ENCODE assay signal across 7 mouse cellular contexts in genomic region chr7:28811228-28811627, GRCm38 (mm10). TPM values are rescaled to one million over a fixed set of nuclear protein-coding genes. Genes with fewer than 3 reads are reported as not detected.
DNase-seq lines count a peak whose midpoint lies in the region; ATAC-seq and TF ChIP-seq lines count a peak whose summit lies in the region.

No protein-coding gene starts in this region.

- peak overlapping the region; percentile 68 for H3K4me3 ChIP-seq in intestine, embryonic 15.5 days (replicated peaks)
- H3K4me3 ChIP-seq in midbrain, embryonic 10.5 days, result peak overlapping the region; percentile 94
- peak overlapping the region; percentile 94 for H3K4me3 ChIP-seq in small intestine, adult 2 months (ENCODE audit: low read depth, low read length)

- H3K27ac ChIP-seq in intestine, embryonic 15.5 days, result peak overlapping the region; percentile 98
- H3K27ac ChIP-seq in midbrain, embryonic 10.5 days (replicated peaks), result peak overlapping the region; percentile 100
- peak overlapping the region; percentile 87 for H3K27ac ChIP-seq in small intestine, adult 2 months (ENCODE audit: insufficient read depth, low read depth, low read length)

- no peaks in the 10 kb centered on the region for H3K9me3 ChIP-seq in intestine, embryonic 15.5 days
- H3K9me3 ChIP-seq in midbrain, embryonic 10.5 days (replicated peaks), result no peaks in the 10 kb centered on the region

- no peak for TF ChIP-seq POLR2A in small intestine, adult 2 months (IDR thresholded peaks at IDR 0.05; ENCODE audit: low read depth, low read length)

- no peaks in the 10 kb centered on the region for H3K27me3 ChIP-seq in intestine, embryonic 15.5 days (replicated peaks)
- H3K27me3 ChIP-seq in midbrain, embryonic 10.5 days (ENCODE audit: low read depth, poor library complexity, severe bottlenecking), result no peaks in the 10 kb centered on the region
- no peaks in the 10 kb centered on the region for H3K27me3 ChIP-seq in small intestine, adult 2 months (ENCODE audit: control insufficient read depth, insufficient read depth, low read length)

- intact Hi-C loops in gastrocnemius, postnatal 14 days (cut with DNase I; ENCODE audit: low total_unique reads), result no loop called here
- intact Hi-C loops in left cerebral cortex, postnatal 36 days (cut with DNase I), result loop anchor here (2.0 to 5.0 kb wide), 2 partner anchors 14 to 151 kb away; partner anchors contain the start of genes Actn4 and Ech1

- peaks cover 45% of the 10 kb centered on the region for H3K4me1 ChIP-seq in intestine, embryonic 15.5 days (replicated peaks)
- H3K4me1 ChIP-seq in midbrain, embryonic 10.5 days, result peaks cover 68% of the 10 kb centered on the region
- peaks cover 16% of the 10 kb centered on the region; the same call in 1 of the 2 replicates for H3K4me1 ChIP-seq in small intestine, adult 2 months (ENCODE audit: control insufficient read depth, insufficient read depth, insufficient read length, low read length)

- peaks cover 26% of the 10 kb centered on the region for H3K36me3 ChIP-seq in intestine, embryonic 15.5 days
- peaks cover 46% of the 10 kb centered on the region for H3K36me3 ChIP-seq in midbrain, embryonic 10.5 days
- peaks cover 36% of the 10 kb centered on the region for H3K36me3 ChIP-seq in small intestine, adult 2 months (ENCODE audit: control insufficient read depth, insufficient read depth, low read length)

- DNase-seq in adipocyte (ENCODE audit: low spot score), result peak; percentile 85
- DNase-seq in gastrocnemius, postnatal 14 days, result peak; percentile 96
- DNase-seq in left cerebral cortex, postnatal 36 days (ENCODE audit: low spot score in 2 of 2), result peak; percentile 88 to 91
- peak; percentile 94 for DNase-seq in midbrain, embryonic 10.5 days (ENCODE audit: low spot score)

- ATAC-seq in common myeloid progenitor, adult 5-6 weeks (replicated peaks; ENCODE audit: low read depth, poor library complexity, severe bottlenecking), result peak; percentile 13
- peak; percentile 54 for ATAC-seq in intestine, embryonic 15.5 days

- WGBS in intestine, embryonic 15.5 days, result 1% methylated on average over 40 of the region's 40 CpGs
- WGBS in midbrain, embryonic 10.5 days, result under 1% methylated on average over 40 of the region's 40 CpGs
- WGBS in small intestine, adult 2 months, result under 1% methylated on average over 40 of the region's 40 CpGs

- peak overlapping the region; percentile 77 for H3K4me2 ChIP-seq in intestine, embryonic 15.5 days (replicated peaks)

- peak overlapping the region; percentile 92 for H3K9ac ChIP-seq in intestine, embryonic 15.5 days

- TF ChIP-seq CTCF in small intestine, adult 2 months (IDR thresholded peaks at IDR 0.05; ENCODE audit: extremely low read depth, insufficient read length, insufficient replicate concordance, low read depth, low read length), result no peak

RNA-seq across cellular contexts. Expression of gene Hnrnpl, which starts 2.9 kb away (rescaled TPM):
- 340 and 385 TPM in 2 replicates for total RNA-seq in common myeloid progenitor, adult 5-6 weeks (2017)
- 100 to 1,000 TPM; 158 to 189 TPM for total RNA-seq in gastrocnemius, postnatal 14 days (2021)
- polyA plus RNA-seq in intestine, embryonic 15.5 days (2015; fragmentation: Nextera tagmentation; extraction: Ambion mirVana), result 210 and 237 TPM in 2 replicates
- 100 to 1,000 TPM; 414 to 415 TPM for total RNA-seq in left cerebral cortex, postnatal 36 days (2021)
- 279 and 293 TPM in 2 replicates for polyA plus RNA-seq in midbrain, embryonic 10.5 days (2016; fragmentation: Nextera tagmentation; extraction: Ambion mirVana)
- polyA plus RNA-seq in small intestine, adult 2 months (2012; rRNA removed), result 67.1 and 140 TPM in 2 replicates

RNA-seq across cellular contexts. Expression of gene Ech1, which starts 13.8 kb away (rescaled TPM):
- total RNA-seq in common myeloid progenitor, adult 5-6 weeks (2017), result 94.7 and 95.7 TPM in 2 replicates
- total RNA-seq in gastrocnemius, postnatal 14 days (2021), result 100 to 1,000 TPM; 198 to 334 TPM
- 234 and 260 TPM in 2 replicates for polyA plus RNA-seq in intestine, embryonic 15.5 days (2015; fragmentation: Nextera tagmentation; extraction: Ambion mirVana)
- 10 to 100 TPM; 45.0 to 47.8 TPM for total RNA-seq in left cerebral cortex, postnatal 36 days (2021)
- 85.1 and 94.5 TPM in 2 replicates for polyA plus RNA-seq in midbrain, embryonic 10.5 days (2016; fragmentation: Nextera tagmentation; extraction: Ambion mirVana)
- polyA plus RNA-seq in small intestine, adult 2 months (2012; rRNA removed), result 201 and 291 TPM in 2 replicates

RNA-seq across cellular contexts. Expression of gene Lgals4, which starts 22.4 kb away (rescaled TPM):
- total RNA-seq in common myeloid progenitor, adult 5-6 weeks (2017), result 3.9 and 4.1 TPM in 2 replicates
- 1 to 10 TPM; 2.0 to 4.4 TPM for total RNA-seq in gastrocnemius, postnatal 14 days (2021)
- 1,462 and 1,582 TPM in 2 replicates for polyA plus RNA-seq in intestine, embryonic 15.5 days (2015; fragmentation: Nextera tagmentation; extraction: Ambion mirVana)
- 1 to 10 TPM; 1.2 to 5.0 TPM for total RNA-seq in left cerebral cortex, postnatal 36 days (2021)
- polyA plus RNA-seq in midbrain, embryonic 10.5 days (2016; fragmentation: Nextera tagmentation; extraction: Ambion mirVana), result 3.1 and 3.7 TPM in 2 replicates
- 1,096 and 2,780 TPM in 2 replicates for polyA plus RNA-seq in small intestine, adult 2 months (2012; rRNA removed)

RNA-seq across cellular contexts. Expression of gene Rinl, which starts 22.5 kb away (rescaled TPM):
- total RNA-seq in common myeloid progenitor, adult 5-6 weeks (2017), result 23.4 and 35.6 TPM in 2 replicates
- total RNA-seq in gastrocnemius, postnatal 14 days (2021), result 1 to 10 TPM in 1 of 2 experiments, under 1 TPM in 1; 0.80 to 1.3 TPM
- 4.5 and 5.6 TPM in 2 replicates for polyA plus RNA-seq in intestine, embryonic 15.5 days (2015; fragmentation: Nextera tagmentation; extraction: Ambion mirVana)
- total RNA-seq in left cerebral cortex, postnatal 36 days (2021), result 1 to 10 TPM; 2.3 to 3.1 TPM
- polyA plus RNA-seq in midbrain, embryonic 10.5 days (2016; fragmentation: Nextera tagmentation; extraction: Ambion mirVana), result 3.5 and 4.0 TPM in 2 replicates
- 4.4 and 7.1 TPM in 2 replicates for polyA plus RNA-seq in small intestine, adult 2 months (2012; rRNA removed)

RNA-seq across cellular contexts. Expression of gene Nfkbib, which starts 43.9 kb away (rescaled TPM):
- 11.3 and 11.6 TPM in 2 replicates for total RNA-seq in common myeloid progenitor, adult 5-6 weeks (2017)
- 10 to 100 TPM; 21.2 to 21.3 TPM for total RNA-seq in gastrocnemius, postnatal 14 days (2021)
- polyA plus RNA-seq in intestine, embryonic 15.5 days (2015; fragmentation: Nextera tagmentation; extraction: Ambion mirVana), result 40.2 and 43.7 TPM in 2 replicates
- total RNA-seq in left cerebral cortex, postnatal 36 days (2021), result 10 to 100 TPM; 34.7 to 38.9 TPM
- 57.6 and 62.3 TPM in 2 replicates for polyA plus RNA-seq in midbrain, embryonic 10.5 days (2016; fragmentation: Nextera tagmentation; extraction: Ambion mirVana)
- 76.0 and 138 TPM in 2 replicates for polyA plus RNA-seq in small intestine, adult 2 months (2012; rRNA removed)

Comparison
In these comparisons a context has a peak if more than half of its experiments do, and no peak if none do; other contexts are left out.
1. Peak in every context shown above with its lines: DNase-seq, ATAC-seq, H3K4me3 ChIP-seq and H3K27ac ChIP-seq.